Mouse (Mus musculus) stomach, postnatal 0 days (tissue): ENCODE data around the gene Gng13.

Experiments
- CTCF ChIP-seq: IDR thresholded peaks from 2 replicates; pipeline ENCODE4 v1.5.1; 2016; ENCODE audit warnings: antibody characterized with exemption, low read depth, mild to moderate bottlenecking, moderate library complexity
- EP300 ChIP-seq: optimal IDR thresholded peaks from 2 replicates; pipeline ENCODE3; 2016; ENCODE audit warnings: antibody characterized with exemption

GRCm38 (mm10) chr17:25723470-25723869 is 6.5 kb downstream of the Gng13 start:
- TF ChIP-seq CTCF (no peak), EP300 (no peak)
